Mouse (Mus musculus): ENCODE data around the gene Sdhaf2.
"Not testable (repeated sequence)": the region's sequence is repeated elsewhere in the genome, so short reads cannot be mapped to it uniquely, and the experiment has no call there.

Gene Sdhaf2

DNA sequence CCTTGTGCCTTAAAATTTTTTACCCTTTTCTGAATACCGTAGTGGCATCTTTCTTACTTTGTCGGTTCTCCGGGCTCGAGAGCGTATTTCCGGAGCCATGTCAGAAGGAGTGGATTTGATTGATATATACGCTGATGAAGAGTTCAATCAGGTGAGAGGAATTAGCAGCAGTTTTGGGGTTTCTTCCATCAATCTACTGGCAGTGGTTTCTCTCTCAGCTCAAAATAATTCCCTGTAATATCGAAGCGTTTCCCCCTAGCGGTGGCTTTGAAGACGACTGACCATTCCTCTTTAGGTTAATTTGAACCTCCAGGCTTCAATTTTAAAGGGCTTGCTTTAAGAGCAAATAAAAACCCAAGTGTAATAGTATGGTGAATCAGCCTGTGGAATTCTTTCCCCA is at the start of gene Sdhaf2:
Gene Sdhaf2, minus strand, starts transcription at position 233 of the 400 bp plus-strand sequence.
- no peak for DNase-seq (ENCODE audit: low spot score in 2 of 2)

- DNase-seq (ENCODE audit: low spot score in 2 of 2), result no peak
Observed at GRCm38 (mm10) chr19:10569627-10570026, 43.7 kb upstream of the Sdhaf2 start.

- no peak for DNase-seq (ENCODE audit: low spot score in 2 of 2)
Observed at GRCm38 (mm10) chr19:10565217-10565616, 39.3 kb upstream of the Sdhaf2 start.

- DNase-seq (ENCODE audit: low spot score in 2 of 2), result no peak
Observed at GRCm38 (mm10) chr19:10564278-10564677, 38.3 kb upstream of the Sdhaf2 start.

DNA sequence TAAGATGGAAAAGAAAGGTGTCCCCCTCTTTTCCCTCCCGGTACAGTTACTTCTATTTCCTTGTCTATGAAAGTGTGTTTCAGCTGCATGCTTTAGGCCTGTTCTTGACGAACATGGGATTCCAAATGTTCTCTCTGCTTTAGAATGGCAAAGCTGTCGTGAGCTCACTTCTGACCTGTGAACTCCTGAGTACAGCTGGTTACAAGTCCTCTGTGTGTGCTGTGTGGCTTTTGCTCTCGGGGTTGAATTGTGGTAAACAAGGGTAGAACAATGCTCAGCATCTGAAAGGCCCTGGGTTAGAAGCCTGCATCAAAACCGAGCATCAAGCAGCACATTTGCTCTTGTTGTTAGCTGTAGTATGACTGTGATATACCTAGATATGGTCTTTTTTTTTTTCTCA is 36.4 kb upstream of the Sdhaf2 start:
- no peak for DNase-seq (ENCODE audit: low spot score in 2 of 2)

GRCm38 (mm10) chr19:10561558-10562314 is 35.8 kb upstream of the Sdhaf2 start:
- no peak for DNase-seq (ENCODE audit: low spot score in 2 of 2)

- DNase-seq (ENCODE audit: low spot score in 2 of 2), result no peak
Observed at GRCm38 (mm10) chr19:10560108-10560507, 34.2 kb upstream of the Sdhaf2 start.

DNA sequence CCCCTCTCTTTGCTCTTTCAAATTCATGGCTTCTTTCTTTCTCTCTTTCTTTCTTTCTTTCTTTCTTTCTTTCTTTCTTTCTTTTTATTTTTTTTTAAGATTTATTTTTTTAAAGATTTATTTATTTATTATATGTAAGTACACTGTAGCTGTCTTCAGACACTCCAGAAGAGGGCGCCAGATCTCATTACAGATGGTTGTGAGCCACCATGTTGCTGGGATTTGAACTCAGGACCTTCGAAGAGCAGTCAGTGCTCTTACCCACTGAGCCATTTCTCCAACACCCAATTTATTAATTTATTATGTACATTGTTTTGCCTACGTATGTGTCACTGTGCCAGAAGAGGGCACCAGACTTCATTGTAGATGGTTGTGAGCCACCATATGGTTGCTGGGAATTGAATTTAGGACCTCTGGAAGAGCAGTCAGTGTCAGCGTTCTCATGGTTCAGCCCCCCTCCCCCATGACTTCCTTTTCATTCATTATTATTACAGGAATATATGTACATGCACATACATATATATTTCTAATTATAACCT is 32.0 kb upstream of the Sdhaf2 start:
- DNase-seq (ENCODE audit: low spot score in 2 of 2), result not testable (repeated sequence)

DNA sequence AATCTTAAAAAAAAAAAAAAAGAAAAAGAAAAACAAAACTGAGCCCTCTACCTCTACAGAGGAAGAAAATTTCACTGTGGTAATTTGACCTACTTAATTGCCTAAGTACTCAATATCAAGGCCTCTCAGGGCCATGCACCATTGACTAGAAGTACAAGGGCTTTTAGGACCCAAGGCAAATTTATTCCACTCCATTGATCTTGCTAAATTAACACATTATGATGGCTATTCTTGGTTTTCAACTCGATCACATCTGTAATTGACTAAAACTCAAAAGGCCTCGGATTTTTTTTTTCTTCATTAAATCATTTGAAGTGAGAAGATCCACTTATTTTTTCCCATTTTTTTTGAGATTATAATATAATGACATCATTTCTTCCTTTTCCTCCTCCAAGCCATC is 31.5 kb upstream of the Sdhaf2 start:
- DNase-seq (ENCODE audit: low spot score in 2 of 2), result no peak

DNA sequence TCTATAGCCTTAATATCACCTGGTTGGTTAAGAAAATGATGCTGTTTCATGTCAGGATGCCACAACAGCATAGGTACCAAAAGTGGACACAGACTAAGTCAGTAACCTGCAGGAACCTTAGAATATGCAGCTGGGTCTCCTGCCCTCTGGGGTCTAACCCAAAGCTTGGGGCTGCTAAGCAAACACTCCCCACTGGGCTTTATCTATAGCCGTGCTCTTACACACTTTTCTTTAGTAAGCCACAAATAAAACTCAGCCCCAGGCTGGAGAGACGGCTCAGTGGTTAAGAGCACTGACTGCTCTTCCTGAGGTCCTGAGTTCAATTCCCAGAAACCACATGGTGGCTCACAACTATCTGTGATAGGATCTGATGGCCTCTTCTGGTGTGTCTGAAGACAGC is 31.1 kb upstream of the Sdhaf2 start:
- no peak for DNase-seq (ENCODE audit: low spot score in 2 of 2)

GRCm38 (mm10) chr19:10555624-10556510 is 29.9 kb upstream of the Sdhaf2 start, which contains the start of gene Tmem216:
Gene Tmem216 (minus strand): TSS chr19:10556238.
- peak; percentile 75 to 82 for DNase-seq (ENCODE audit: low spot score in 2 of 2)

GRCm38 (mm10) chr19:10539454-10539853 is 13.5 kb upstream of the Sdhaf2 start:
- DNase-seq (ENCODE audit: low spot score in 2 of 2), result no peak

GRCm38 (mm10) chr19:10530082-10530481 is 4.1 kb upstream of the Sdhaf2 start:
- no peak for DNase-seq (ENCODE audit: low spot score in 2 of 2)

- peak; percentile 87 to 91 for DNase-seq (ENCODE audit: low spot score in 2 of 2)
Observed at GRCm38 (mm10) chr19:10525106-10525901, 638 bp downstream of the Sdhaf2 start, which contains the start of gene Cpsf7. Gene Cpsf7 (plus strand): TSS chr19:10525266.

- DNase-seq (ENCODE audit: low spot score in 2 of 2), result no peak
Observed at GRCm38 (mm10) chr19:10524784-10525105, 1.2 kb downstream of the Sdhaf2 start.

DNA sequence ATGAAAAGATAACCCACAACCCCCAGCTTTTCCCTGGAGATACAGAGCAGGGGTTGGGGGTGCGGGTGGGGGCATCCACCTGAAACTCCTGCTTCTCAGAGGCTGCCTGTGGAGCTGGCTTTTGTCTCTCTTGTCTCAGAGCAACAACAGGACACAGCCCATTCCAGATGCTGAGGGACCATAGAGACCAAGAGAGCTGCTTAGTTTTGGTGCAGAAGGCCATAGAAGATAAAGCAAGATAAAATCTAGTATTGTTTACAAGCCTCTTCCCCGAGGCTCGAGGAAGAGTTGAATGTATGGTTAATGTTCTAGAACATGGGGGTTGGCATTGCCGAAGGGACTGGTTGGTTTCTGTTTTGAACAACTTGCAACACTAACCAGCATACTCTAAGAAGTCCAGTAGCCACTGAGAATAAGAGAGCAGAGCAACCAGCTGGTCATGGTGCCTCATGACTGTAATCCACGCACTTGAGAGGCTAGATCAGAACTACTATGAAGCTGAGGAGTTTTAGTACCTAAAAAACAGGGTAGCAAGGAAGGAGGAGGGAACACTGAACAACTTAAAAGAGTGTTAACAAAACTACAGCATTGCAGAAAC is 2.4 kb downstream of the Sdhaf2 start:
- no peak for DNase-seq (ENCODE audit: low spot score in 2 of 2)

DNA sequence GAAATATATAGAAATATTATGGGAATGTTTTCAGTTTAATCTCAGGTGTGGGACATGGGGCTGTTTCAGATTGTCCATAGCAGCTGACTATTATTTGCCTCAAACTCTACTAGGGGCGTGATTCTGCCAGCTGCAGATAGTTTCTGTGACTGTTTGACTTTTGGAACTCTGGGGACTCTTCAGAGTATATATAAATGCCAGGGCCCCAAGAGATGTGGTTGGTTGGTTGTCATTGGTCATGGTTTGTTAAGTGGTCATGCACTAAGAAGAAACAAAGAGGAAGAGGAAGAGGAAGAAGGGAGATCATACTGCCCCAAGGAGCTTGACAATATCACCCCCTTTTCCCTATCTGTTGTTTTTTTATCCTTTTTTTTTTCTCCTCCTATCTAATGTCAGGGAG is 4.0 kb downstream of the Sdhaf2 start:
- DNase-seq (ENCODE audit: low spot score in 2 of 2), result no peak

DNA sequence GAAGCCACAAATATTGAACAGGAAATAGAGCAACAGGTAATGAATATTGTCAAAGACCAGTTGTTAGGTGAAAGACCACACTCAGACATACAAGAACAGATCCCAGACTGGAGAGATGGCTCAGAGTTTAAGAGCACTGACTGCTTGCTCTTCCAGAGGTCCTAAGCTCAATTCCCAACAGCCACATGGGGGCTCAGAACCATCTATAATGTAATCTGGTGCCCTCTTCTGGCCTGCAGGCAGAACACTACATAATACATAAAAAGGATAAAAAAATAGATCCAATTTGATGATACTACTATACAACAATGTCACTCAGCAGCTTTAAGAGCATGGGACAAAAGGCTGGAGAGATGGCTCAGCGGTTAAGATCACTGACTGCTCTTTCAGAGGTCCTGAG is 5.6 kb downstream of the Sdhaf2 start:
- DNase-seq (ENCODE audit: low spot score in 2 of 2), result no peak

DNA sequence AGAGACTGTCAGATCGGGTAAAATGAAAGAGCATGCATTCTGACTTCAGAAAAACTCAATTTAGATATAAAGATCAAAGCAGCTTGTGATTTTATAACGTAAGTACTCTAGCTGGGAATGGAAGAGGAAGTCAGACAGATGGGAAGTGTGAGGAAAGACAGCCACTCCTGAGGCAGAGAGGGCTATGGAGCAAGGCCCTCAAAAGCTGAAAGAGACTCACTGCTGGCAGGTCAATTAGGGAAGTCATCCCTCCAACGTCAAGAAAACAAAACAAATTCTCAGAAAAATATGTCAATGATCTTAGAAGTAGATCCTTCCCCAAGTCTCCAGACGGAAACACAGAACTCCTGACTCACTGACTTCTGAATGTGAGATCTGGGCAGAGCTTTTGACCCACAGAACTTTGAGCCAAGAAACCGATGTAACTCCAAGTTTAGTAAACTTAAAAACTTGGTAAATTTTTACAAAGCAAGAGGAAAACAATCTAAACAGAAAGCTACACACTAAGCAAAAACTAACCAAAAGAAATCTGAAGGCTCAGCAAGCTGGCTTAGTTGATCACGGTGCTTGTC is 15.1 kb downstream of the Sdhaf2 start:
- no peak for DNase-seq (ENCODE audit: low spot score in 2 of 2)

GRCm38 (mm10) chr19:10502571-10502970 is 23.4 kb downstream of the Sdhaf2 start:
- no peak for DNase-seq (ENCODE audit: low spot score in 2 of 2)

DNA sequence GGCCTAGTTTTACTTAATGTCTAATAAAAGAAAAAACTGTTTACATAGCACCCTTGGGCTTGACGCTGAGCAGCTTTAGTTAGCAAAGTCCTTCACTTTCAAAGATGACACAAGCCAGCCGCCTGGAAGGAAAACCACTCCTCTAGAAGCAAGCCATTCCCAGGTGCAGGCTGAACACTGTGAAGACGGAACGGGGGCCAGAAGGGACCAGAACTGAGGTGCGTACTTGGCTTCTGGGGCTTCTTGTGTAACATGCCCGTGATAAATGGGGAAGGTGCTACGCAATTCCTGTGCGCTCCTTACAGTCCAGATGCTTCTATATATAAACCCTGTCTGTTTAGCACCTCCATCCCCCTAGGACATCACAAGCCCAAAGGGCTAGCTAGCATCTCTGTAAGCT is 25.4 kb downstream of the Sdhaf2 start:
- DNase-seq (ENCODE audit: low spot score in 2 of 2), result no peak

Data from urinary bladder, postnatal 4 days (tissue).